Mouse (Mus musculus) liver, postnatal 0 days (tissue): ENCODE measurements around the gene Bcl9. TPM values are rescaled to one million over a fixed set of nuclear protein-coding genes. Genes with fewer than 3 reads are reported as not detected.

ENCODE experiments used
- ATAC-seq: fragments of 200-750 bp; cut with Nextera tagmentation; 2 replicates; pipeline ENCODE4 v1.8.0; 2017; ENCODE audit warnings: mild to moderate bottlenecking, moderate library complexity
- DNase-seq: peaks from one replicate; pipeline ENCODE4 v3.0.0-alpha.2; 2016
- H3K27ac ChIP-seq: fragments of 300-500 bp; sonication (generic); 2 replicates; pipeline ENCODE4 v1.5.1; 2014; ENCODE audit warnings: antibody characterized with exemption, moderate library complexity, mild to moderate bottlenecking, low read depth
- H3K27me3 ChIP-seq: fragments of 300-500 bp; sonication (generic); 2 replicates; pipeline ENCODE4 v1.6.1; 2014; ENCODE audit warnings: low read length, control low read depth, mixed read lengths; ENCODE audit not compliant: insufficient read depth
- H3K36me3 ChIP-seq: fragments of 300-500 bp; sonication (generic); replicated peaks from 2 replicates; pipeline ENCODE4 v1.6.1; 2014; ENCODE audit warnings: mild to moderate bottlenecking, control low read depth, low read length, moderate library complexity, mixed read lengths; ENCODE audit not compliant: insufficient read depth
- H3K4me1 ChIP-seq: fragments of 300-500 bp; sonication (generic); 2 replicates; pipeline ENCODE4 v1.6.1; 2014; ENCODE audit warnings: antibody characterized with exemption, mild to moderate bottlenecking, control low read depth; ENCODE audit not compliant: insufficient read depth
- H3K4me2 ChIP-seq: fragments of 300-500 bp; sonication (generic); 2 replicates; pipeline ENCODE4 v1.6.1; 2014; ENCODE audit warnings: low read depth, mild to moderate bottlenecking, low read length, moderate library complexity, mixed read lengths
- H3K4me3 ChIP-seq: fragments of 300-500 bp; sonication (generic); 2 replicates; pipeline ENCODE4 v1.5.1; 2014; ENCODE audit warnings: low read depth, low read length
- H3K9ac ChIP-seq: fragments of 300-500 bp; sonication (generic); replicated peaks from 2 replicates; pipeline ENCODE4 v1.6.1; 2014; ENCODE audit warnings: mild to moderate bottlenecking, moderate library complexity
- H3K9me3 ChIP-seq: fragments of 300-500 bp; sonication (generic); 2 replicates; pipeline ENCODE4 v1.6.1; 2016; ENCODE audit warnings: mild to moderate bottlenecking, control low read depth, low read length, mixed read lengths
- CTCF ChIP-seq: sonication (generic); IDR thresholded peaks from 2 replicates; pipeline ENCODE4 v1.5.1; 2016; ENCODE audit warnings: antibody characterized with exemption, low read depth
- EP300 ChIP-seq: IDR thresholded peaks from 2 replicates; pipeline ENCODE4 v1.6.1; 2016; ENCODE audit warnings: antibody characterized with exemption, low read depth, mild to moderate bottlenecking
- WGBS: fragments of 180-500 bp; shearing (Covaris S2); extraction: QIAGEN DNeasy Blood & Tissue Kit; methylation state at CpG from one replicate; pipeline ENCODE4 v1.1.7; 2014; ENCODE audit not compliant: insufficient replicate concordance; 5-methylcytosine and 5-hydroxymethylcytosine counted together
- polyA plus RNA-seq: library from polyadenylated mRNA; unstranded; fragments of >200 nt; fragmentation: Nextera tagmentation; extraction: Ambion mirVana; gene quantifications from 2 replicates; pipeline ENCODE4 v1.2.1, GENCODE M21; 2015

Gene Bcl9
- polyA plus RNA-seq, 1 experiment from 2014 or later = 3.7 TPM

- no peak for ATAC-seq
- H3K4me1 ChIP-seq = no peaks in the 10 kb centered on the region
- TF ChIP-seq CTCF = no peak
- no peak for TF ChIP-seq EP300
These were observed 15.7 kb upstream of the Bcl9 start for GRCm38 (mm10) chr3:97313431-97313830.

GRCm38 (mm10) chr3:97311998-97312397 lies 14.3 kb upstream of the Bcl9 start:
- 37% methylated on average over 21 of the region's 21 CpGs for WGBS
- peak overlapping the region; percentile 43 for H3K4me2 ChIP-seq
- peak; percentile 28 for DNase-seq

More at GRCm38 (mm10) chr3:97313431-97313830, 15.7 kb upstream of the Bcl9 start:
- no peak overlapping the region for H3K27ac ChIP-seq
- no peak overlapping the region for H3K4me3 ChIP-seq
- H3K27me3 ChIP-seq = no peaks in the 10 kb centered on the region
- no peaks in the 10 kb centered on the region for H3K36me3 ChIP-seq
- DNase-seq = no peak
- H3K9ac ChIP-seq = no peak overlapping the region
- no peak overlapping the region for H3K4me2 ChIP-seq
- no peaks in the 10 kb centered on the region for H3K9me3 ChIP-seq
- WGBS = 86% methylated on average over 2 of the region's 2 CpGs

DNA sequence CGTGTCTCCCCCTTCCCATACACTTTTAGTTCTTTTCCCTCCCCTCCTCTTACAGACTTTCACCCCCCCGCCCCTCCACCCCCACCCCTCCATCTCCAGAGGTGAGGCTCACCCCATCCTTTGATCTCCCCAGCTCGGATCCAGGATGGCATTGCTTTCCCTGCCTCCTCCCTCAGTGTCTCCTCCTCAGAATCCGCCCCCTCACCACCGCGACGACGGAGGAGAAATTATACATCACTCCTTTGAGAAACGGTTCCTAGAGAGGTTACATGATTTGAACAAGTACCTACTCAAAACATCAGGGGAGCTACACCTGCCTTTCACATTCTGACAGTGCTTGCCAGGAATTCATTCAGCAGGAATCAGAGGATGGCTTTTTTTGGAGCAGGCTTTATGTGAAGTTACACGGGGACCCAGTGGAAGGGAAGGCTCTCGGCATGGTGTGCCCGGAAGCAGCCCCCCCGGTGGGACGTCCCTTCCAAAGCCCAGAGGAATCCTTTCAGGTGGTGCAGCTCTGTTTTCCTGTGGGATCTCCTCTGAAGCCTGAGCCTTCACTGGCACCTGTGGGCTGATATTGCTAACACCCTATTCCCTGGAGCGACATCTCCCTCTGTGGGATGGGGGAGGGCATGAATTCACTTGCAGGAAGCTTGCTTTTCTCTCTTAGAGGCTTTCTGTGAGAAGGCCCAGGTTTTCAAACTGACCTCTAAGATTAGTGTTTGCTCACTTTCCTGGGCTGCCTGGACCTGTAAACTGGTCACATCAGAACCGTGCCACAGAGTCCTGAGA lies 12.2 kb upstream of the Bcl9 start:
- Histone ChIP-seq H3K9ac (no peak overlapping the region), H3K9me3 (no peaks in the 10 kb centered on the region), H3K4me1 (no peaks in the 10 kb centered on the region), H3K4me3 (no peak overlapping the region), H3K27ac (no peak overlapping the region), H3K36me3 (no peaks in the 10 kb centered on the region), H3K27me3 (no peaks in the 10 kb centered on the region), H3K4me2 (peak overlapping the region; percentile 20; the same call in 1 of the 2 replicates)
- 11% methylated on average over 16 of the region's 16 CpGs for WGBS
- DNase-seq (no peak), ATAC-seq (no peak)
- TF ChIP-seq CTCF = peak; percentile 35
- no peak for TF ChIP-seq EP300

More at GRCm38 (mm10) chr3:97311998-97312397, 14.3 kb upstream of the Bcl9 start:
- H3K9ac ChIP-seq = no peak overlapping the region
- no peak overlapping the region for H3K4me3 ChIP-seq
- TF ChIP-seq EP300 (no peak), CTCF (no peak)
- no peaks in the 10 kb centered on the region for H3K36me3 ChIP-seq
- no peak overlapping the region for H3K27ac ChIP-seq
- no peak for ATAC-seq
- no peaks in the 10 kb centered on the region for H3K9me3 ChIP-seq
- no peaks in the 10 kb centered on the region for H3K4me1 ChIP-seq
- no peaks in the 10 kb centered on the region for H3K27me3 ChIP-seq

GRCm38 (mm10) chr3:97308440-97308839 lies 10.7 kb upstream of the Bcl9 start:
- no peaks in the 10 kb centered on the region for H3K4me1 ChIP-seq
- ATAC-seq = no peak

DNA sequence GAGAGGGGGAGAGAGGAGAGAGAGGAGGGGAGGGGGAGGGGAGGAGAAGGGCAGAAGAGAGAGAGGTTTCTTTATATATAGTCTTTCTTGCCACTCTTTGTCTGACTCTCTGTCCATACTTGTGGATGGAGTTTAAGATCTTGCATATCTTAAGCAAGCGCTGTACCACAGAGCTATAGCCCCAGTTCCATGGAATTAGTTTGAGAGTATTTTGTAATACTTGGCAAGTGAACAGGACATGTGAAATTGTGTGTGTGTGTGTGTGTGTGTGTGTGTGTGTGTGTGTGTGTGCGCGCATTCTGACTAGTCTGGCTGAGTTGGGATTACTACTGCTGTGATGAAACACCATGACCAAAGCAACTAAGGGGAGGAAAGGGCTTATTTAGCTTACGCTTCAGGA lies 8.2 kb upstream of the Bcl9 start:
- no peak for DNase-seq
- no peak overlapping the region for H3K4me3 ChIP-seq
- H3K27me3 ChIP-seq = no peaks in the 10 kb centered on the region
- no peak overlapping the region for H3K9ac ChIP-seq
- H3K9me3 ChIP-seq = no peaks in the 10 kb centered on the region
- no peaks in the 10 kb centered on the region for H3K4me1 ChIP-seq
- no peak for TF ChIP-seq EP300
- no peak for TF ChIP-seq CTCF
- WGBS = 80% methylated on average over 4 of the region's 4 CpGs
- no peaks in the 10 kb centered on the region for H3K36me3 ChIP-seq
- no peak overlapping the region for H3K27ac ChIP-seq
- H3K4me2 ChIP-seq = no peak overlapping the region
- peak; percentile 29; the same call in 1 of the 2 replicates for ATAC-seq

More at GRCm38 (mm10) chr3:97308440-97308839, 10.7 kb upstream of the Bcl9 start:
- DNase-seq = no peak
- no peak overlapping the region for H3K9ac ChIP-seq
- no peak overlapping the region for H3K4me3 ChIP-seq
- no peak overlapping the region for H3K4me2 ChIP-seq
- H3K27ac ChIP-seq = no peak overlapping the region
- no peaks in the 10 kb centered on the region for H3K9me3 ChIP-seq
- TF ChIP-seq CTCF (no peak), EP300 (no peak)
- no peaks in the 10 kb centered on the region for H3K36me3 ChIP-seq
- no peaks in the 10 kb centered on the region for H3K27me3 ChIP-seq
- 73% methylated on average over 2 of the region's 2 CpGs for WGBS

DNA sequence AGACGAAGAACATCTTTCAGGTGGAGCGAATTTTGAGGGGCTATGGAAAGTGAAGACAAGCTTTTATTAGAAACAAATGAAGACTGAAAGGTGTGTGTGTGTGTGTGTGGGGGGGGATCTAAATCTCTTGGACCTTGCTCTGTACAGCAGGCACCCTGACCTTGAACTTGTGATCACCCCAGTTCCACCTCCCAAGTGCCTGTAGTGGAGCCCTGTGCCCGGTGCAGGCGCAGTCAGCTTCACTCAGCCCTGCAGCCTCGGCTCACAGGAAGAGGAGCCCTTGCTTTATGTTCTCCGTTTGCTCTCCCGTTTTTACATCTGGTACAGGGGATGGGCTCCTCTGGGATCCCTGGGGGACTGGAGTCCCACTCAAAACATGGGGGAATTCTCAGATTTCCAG lies 3.9 kb upstream of the Bcl9 start:
- H3K27me3 ChIP-seq = no peaks in the 10 kb centered on the region
- no peak for ATAC-seq

More for the DNA sequence above, 3.9 kb upstream of the Bcl9 start:
- WGBS = 52% methylated on average over 7 of the region's 7 CpGs
- H3K36me3 ChIP-seq = no peaks in the 10 kb centered on the region
- TF ChIP-seq EP300 = no peak
- TF ChIP-seq CTCF = no peak
- no peaks in the 10 kb centered on the region for H3K9me3 ChIP-seq
- no peak overlapping the region for H3K4me3 ChIP-seq
- DNase-seq = no peak
- no peak overlapping the region for H3K9ac ChIP-seq
- H3K4me1 ChIP-seq = peaks cover 3% of the 10 kb centered on the region; the same call in 1 of the 2 replicates
- H3K27ac ChIP-seq = no peak overlapping the region
- H3K4me2 ChIP-seq = no peak overlapping the region
